Mouse (Mus musculus): ENCODE results near the gene Nup188.

The Nup188 gene

GRCm38 (mm10) chr2:30286192-30287026 lies at the start of gene Nup188, which contains the start of gene Dolk:
Gene Nup188, plus strand, starts transcription at chr2:30286397.
Gene Dolk, minus strand, starts transcription at chr2:30286334.
- peak; percentile 93 for DNase-seq

- no peak for DNase-seq
Observed at GRCm38 (mm10) chr2:30236426-30237198, 49.6 kb upstream of the Nup188 start.

DNA sequence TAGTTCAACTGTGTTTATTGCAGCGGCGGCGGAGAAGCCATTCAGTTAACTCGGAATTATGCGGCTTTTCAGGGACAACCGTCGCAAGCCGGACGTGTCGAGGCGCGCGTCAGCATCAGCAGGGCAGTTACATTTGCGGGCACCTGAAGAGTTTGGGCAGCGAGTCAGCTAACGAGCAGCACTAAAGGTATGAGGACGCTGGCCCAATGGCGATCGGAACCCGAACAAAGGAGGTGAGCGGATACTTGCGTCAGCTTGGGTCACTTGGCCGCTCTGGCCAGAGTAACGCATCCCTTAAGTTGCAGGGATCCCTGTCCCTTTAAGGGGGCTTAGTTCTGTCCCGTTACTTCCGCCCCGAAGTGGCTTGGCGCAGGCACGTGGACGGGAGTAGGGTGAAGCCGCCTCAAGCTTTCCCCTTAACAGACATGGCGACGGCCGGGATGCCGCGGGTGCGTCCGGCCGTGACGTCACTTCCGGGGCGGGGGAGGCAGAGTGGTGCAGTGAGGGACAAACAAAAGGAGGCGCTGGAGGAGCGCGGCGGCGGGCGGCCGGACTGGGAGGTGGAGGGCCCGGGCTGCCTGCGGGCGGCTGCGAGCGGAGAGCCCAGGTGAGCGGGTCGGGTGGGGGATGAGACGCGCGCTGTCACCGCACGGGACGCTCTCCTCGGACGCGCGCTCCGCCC lies 48.9 kb upstream of the Nup188 start, which contains the start of gene Lrrc8a:
Lrrc8a (plus strand) TSS at position 517 of the 682 bp plus-strand sequence.
- DNase-seq = peak; percentile 99

GRCm38 (mm10) chr2:30237881-30238280 lies 48.3 kb upstream of the Nup188 start:
- DNase-seq = peak; percentile 59

DNA sequence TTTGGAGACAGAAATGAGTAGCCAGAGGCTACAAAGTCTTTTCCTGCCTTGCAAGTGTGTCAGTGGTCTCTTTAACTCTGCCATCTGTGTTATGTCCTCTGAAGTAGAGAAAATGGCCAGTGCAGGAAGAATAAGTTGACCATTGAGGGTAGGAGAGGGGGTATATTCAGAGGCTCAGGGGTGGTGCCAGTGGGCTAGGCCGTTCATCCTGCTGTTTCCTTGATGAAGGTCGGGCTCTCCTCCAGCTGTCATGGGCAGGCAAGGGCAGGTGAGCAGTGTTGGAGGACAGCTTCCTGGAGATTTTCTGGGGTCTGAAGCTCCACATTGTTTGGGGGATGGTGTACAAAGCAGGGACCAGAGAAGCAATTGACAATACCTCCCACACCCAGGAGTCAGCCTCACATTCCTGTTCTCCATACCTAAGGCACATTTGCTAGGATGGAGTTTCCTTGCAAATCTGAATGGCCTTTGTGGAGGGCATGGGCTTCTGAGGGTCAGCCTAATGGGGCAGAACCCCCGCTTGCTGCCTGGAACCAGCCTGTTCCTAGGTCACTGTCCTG lies 47.2 kb upstream of the Nup188 start:
- no peak for DNase-seq

- no peak for DNase-seq
Observed at GRCm38 (mm10) chr2:30239777-30240176, 46.4 kb upstream of the Nup188 start.

DNA sequence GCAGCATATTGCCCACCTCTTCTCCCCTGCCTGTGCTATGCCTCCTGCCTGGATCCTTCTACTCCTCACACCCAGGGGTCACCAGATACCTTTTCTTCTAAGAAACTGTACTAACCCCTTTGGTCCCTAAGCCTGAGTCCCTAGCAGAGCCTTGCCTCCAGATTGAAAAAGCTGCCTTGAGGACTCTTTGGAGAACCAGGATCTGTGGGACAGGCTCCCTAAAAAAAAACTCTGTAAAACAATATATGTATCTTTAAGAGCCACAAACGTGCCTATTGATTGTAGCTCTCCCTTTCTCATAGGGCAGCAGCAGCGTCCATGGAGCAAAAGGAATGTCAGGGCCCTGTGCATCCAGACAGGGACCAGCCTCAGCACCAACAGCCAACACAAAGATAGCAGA lies 45.9 kb upstream of the Nup188 start, which contains the start of gene Gm28035:
Gm28035 (plus strand) TSS at position 301 of the 400 bp plus-strand sequence.
- no peak for DNase-seq

DNA sequence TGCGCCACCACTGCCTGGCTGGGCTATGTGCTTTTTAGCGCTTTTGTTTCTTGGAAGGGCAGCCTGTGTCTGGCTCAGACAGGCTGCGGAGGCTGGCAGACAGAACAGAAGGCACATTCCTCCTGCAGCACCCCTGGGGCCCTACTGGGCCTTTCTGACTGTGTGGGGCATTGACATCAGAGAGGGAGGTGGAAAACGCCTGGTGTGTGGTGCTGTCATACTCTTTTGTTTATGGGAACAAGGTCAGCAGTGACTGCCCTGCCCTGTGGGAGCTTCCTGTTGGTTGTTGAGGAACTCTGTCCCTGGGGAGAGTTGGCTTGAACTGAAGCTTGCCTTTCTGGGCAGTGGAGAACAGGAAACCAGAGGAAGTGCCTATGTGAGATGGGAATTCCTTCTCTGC lies 43.7 kb upstream of the Nup188 start:
- DNase-seq = no peak

- no peak for DNase-seq
Observed at GRCm38 (mm10) chr2:30243391-30243790, 42.8 kb upstream of the Nup188 start.

- no peak for DNase-seq
Observed at GRCm38 (mm10) chr2:30244595-30245178, 41.5 kb upstream of the Nup188 start.

DNA sequence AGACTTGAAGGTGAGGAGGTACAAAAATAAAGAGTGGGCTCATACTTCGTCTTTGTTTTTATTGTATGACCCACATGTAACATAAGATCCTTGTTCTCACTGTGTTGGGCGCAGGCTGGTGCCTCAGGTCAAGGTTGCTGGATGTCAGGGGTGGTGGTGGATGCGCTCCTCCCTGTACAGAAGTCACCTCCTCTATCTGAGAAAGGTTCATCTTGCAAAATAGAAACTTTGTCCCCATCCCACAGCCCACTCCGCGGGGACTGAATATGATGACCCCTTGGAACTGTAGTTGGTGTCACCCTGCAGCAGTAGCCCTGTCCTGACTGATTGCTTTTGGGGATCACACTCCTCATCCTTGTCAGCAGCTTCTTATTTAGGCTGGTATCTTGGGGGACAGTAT lies 39.2 kb upstream of the Nup188 start:
- no peak for DNase-seq

DNA sequence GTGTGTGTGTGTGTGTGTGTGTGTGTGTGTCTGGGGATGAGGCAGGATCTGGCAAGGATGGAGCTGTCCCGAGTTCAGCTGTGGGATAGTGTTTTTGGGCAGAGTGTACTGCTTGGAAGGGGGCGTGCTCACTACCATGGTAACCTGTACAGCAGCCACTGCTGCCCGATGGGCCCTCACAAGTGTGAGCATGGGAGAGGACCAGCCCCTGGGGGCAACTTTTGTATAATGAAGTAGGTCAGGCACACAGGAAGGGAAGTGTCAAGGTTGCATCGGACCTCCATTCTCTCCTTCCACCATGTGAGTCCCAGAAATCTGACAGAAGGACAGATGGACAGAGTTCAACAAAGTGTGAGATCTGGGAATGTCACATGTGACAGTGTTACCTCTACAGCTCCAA lies 38.5 kb upstream of the Nup188 start:
- no peak for DNase-seq

GRCm38 (mm10) chr2:30249182-30249581 lies 37.0 kb upstream of the Nup188 start:
- DNase-seq = no peak

GRCm38 (mm10) chr2:30250166-30251128 lies 35.8 kb upstream of the Nup188 start:
- DNase-seq = no peak

GRCm38 (mm10) chr2:30251417-30252104 lies 34.6 kb upstream of the Nup188 start:
- no peak for DNase-seq

DNA sequence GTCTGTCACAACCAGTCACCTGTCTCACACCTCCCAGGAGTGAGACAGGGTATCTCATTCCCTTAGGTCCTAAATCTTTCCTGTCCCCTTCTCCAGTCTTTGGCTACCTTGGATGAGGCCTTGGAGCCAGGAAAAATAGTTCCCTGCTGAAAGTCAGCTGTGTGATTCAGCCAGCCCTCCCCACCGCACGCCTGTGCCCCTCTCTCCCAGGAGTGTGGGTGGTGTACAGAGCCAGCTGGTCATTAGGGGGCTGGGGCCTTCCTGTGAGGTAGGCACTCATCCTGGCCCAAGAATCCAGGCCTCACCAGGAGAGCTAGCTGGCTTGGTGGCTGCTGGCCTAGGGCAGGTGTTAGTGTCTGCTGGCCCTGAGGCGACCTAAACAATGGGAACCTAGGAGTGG lies 33.7 kb upstream of the Nup188 start:
- no peak for DNase-seq

GRCm38 (mm10) chr2:30253809-30254208 lies 32.4 kb upstream of the Nup188 start:
- DNase-seq = no peak

DNA sequence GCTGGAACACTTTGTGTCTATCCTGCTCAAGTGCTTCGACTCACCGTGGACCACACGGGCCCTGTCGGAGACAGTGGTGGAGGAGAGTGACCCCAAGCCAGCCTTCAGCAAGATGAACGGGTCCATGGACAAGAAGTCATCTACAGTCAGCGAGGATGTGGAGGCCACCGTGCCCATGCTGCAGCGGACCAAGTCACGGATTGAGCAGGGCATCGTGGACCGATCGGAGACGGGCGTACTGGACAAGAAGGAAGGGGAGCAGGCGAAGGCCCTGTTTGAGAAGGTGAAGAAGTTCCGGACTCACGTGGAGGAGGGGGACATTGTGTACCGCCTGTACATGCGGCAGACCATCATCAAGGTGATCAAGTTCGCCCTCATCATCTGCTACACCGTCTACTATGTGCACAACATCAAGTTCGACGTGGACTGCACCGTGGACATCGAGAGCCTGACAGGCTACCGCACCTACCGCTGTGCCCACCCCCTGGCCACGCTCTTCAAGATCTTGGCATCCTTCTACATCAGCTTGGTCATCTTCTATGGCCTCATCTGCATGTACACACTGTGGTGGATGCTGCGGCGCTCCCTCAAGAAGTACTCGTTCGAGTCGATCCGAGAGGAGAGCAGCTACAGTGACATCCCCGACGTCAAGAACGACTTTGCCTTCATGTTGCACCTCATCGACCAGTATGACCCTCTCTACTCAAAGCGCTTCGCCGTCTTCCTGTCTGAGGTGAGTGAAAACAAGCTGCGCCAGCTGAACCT lies 30.4 kb upstream of the Nup188 start:
- DNase-seq = no peak

DNA sequence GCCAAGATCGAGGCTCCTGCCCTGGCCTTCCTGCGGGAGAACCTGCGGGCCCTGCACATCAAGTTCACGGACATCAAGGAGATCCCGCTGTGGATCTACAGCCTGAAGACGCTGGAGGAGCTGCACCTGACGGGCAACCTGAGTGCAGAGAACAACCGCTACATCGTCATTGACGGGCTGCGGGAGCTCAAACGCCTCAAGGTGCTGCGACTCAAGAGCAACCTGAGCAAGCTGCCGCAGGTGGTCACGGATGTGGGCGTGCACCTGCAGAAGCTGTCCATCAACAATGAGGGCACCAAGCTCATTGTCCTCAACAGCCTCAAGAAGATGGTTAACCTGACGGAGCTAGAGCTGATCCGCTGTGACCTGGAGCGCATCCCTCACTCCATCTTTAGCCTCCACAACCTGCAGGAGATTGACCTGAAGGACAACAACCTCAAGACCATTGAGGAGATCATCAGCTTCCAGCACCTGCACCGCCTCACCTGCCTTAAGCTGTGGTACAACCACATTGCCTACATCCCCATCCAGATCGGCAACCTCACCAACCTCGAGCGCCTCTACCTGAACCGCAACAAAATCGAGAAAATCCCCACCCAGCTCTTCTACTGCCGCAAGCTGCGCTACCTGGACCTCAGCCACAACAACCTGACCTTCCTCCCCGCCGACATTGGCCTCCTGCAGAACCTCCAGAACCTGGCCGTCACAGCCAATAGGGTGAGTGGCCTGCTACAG lies 29.4 kb upstream of the Nup188 start:
- no peak for DNase-seq

Data from layer of hippocampus, adult 9-11 months (tissue).